Mouse (Mus musculus): ENCODE data around the gene Gga1. TPM values are rescaled to one million over a fixed set of nuclear protein-coding genes. Genes with fewer than 3 reads are reported as not detected.
"Not testable (repeated sequence)": the region's sequence is repeated elsewhere in the genome, so short reads cannot be mapped to it uniquely, and the experiment has no call there.

The Gga1 gene
- polyA plus RNA-seq, 3 experiments from 2014 or later = 11.9 to 22.5 (median 16.1) TPM

DNA sequence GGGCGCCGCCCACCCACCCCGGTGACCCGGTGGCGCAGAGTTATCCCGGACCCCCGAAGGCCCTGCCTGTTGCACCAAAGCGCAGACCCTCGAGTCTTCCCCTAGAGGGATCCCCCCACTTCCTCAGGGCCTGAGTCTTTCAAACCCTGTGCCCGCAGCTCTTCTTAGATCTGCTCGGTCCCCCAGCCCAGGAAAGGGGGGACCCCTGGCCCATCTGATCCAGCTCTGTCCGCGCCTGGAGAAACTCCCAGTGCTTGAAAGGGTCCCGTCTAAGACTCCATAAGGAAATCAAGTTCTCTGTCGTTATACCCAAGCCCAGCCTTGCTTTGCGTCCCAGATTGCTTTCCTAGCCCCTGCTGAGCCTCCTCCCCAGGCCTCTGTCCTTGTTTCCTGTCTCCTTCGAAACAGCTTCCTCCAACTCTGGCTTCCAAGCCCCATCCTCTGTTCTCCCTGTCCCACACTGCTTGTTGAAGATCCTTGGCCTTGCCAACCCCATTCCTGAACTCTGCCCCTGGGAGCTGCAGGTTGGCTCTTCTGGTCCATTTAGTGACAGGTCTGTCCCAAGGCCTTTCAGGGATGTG lies 910 bp downstream of the Gga1 start:
- no peak for ATAC-seq

DNA sequence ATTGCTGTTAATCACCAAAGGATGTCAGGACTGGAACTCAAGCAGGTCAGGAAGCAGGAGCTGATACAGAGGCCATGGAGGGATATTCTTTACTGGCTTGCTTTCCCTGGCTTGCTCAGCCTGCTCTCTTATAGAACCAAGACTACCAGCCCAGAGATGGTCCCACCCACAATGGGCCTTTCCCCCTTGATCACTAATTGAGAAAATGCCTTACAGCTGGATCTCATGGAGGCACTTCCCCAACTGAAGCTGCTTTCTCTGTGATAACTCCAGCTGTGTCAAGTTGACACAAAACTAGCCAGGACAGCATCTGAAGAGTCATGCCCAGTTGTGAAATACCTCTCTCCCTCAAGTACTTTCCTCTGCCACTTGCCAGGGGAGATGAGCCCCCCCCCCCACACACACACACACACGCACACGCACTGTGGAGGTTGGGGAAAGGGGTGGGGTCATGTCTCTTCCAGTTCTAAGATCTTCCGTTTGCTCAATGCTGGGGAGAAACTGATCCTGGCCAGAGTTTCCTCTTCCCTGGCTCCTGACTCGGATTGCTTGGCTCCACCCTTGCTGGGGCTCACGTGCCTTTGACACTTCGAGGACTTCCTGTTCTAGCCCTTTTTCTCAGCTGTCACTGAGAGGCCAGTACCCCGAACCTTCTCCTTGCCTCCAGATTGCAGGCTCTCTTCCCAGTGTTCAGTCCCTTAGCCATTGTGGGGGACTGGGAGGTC lies 2.0 kb downstream of the Gga1 start:
- ATAC-seq = not testable (repeated sequence)

DNA sequence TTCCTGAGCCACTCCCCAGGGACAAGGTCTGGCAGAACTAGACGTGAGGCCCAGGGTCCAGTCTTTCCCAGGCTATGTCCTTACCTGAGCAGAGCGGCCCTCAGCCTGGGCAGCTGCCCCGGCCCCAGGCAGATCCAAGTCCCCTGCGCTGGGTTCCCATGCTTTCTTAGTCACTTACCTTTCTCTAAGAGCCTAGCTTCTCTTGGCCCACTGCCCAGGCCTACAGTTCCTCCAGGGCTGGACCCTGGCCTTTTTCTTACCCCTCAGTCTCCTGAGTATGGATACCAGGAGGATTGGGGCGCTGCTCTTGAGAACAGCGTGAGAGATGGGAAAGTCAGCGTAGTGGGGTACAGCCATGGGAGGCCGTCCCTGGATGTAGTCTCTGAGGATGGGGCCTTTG lies 3.4 kb downstream of the Gga1 start:
- ATAC-seq = no peak

DNA sequence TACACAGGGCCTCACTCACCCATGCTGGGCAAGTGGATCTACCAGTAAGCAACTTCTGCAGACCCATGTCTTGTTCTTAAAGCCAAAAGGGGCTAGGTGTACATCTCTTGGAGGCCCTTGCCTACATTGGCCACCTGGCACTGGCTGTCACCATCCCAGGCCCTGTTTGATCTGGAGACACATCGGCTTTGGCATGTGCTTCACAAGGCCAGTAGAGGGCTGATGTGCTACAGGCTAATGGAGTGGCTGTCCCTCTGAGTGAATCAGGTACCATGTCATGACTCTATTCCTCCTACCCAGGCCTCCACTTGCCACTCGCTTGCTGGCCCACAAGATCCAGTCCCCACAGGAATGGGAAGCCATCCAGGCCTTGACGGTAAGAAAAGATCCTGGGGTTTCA lies 4.8 kb downstream of the Gga1 start:
- ATAC-seq = no peak

DNA sequence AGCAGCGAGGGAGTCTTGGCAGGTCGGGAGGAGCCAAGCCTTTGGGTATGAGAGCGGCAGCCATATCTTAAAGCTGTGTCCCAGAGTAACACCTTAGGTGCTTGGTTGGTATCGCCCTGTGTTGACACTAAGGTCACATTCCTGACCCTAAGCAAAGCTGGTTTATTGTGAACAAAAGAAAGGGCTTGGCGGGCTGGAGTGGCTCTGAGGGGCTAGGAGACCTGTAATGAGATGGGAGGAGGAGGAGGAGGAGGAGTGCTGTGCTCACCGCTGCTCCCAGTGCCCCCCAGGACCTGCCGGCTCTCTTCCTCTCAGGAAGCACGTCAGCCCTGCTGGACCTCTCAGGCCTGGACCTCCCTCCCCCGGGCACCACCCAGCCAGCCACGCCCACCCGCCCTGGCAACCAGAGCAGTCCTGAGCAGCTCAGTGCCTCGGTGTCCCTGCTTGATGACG lies 12.4 kb downstream of the Gga1 start:
- no peak for ATAC-seq

DNA sequence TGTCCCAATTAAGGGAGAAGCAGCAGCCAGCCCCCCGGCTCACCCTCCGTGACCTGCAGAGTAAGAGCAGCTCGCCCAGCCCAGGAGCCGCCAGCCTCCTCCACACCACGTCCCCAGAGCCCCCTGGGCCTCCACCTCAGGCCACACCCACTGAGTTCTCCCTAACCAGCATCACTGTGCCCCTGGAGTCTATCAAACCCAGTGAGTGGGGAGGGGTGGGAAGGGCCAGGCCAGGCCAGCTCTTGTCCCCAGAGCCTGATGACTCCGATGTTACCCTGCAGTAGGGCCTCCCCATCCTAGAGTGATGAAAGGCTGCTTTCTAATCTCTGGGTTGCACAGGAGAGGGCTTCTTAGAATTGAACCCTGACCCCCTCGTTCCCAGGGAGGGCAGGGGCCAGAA lies 15.4 kb downstream of the Gga1 start:
- ATAC-seq = no peak

DNA sequence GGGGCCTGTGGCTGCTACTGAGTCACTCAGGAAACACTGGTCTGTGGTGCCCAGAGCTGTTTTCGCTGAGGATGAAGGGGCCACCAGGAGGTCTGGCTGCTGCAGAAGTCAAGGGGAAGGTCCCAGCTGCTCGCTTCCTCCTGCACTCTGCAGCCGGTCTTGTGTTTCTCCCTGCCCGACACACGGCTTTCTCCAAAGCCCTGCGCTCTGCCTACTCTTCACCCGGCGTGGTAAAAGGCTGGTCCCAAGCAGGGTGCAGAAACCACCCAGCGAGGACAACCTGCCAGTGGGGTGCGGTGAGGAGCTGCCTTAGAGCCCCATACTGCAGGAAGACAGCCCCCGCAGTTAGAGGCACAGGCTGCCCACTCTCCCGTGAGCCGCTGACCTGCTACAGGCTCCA lies 17.7 kb downstream of the Gga1 start:
- ATAC-seq = peak; percentile 11

DNA sequence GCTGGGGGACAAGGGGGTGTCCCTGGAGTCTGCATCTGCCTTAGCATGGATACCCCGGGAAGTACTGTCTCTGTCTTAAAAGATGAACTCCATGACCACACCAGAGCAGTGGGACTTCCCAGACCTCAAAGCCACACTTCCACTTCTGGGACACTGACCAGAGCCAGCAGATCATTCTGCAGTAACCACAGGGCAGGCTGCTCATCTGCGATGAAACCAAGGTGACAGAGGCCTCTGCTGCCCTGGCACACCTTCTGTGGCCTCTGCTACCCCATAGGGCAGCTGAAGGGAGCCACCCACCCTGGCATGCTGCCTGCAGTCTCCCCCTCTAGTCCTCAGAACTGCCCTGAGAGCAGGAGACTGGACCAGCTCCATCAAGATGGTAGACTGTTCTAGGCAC lies 18.8 kb downstream of the Gga1 start:
- no peak for ATAC-seq

DNA sequence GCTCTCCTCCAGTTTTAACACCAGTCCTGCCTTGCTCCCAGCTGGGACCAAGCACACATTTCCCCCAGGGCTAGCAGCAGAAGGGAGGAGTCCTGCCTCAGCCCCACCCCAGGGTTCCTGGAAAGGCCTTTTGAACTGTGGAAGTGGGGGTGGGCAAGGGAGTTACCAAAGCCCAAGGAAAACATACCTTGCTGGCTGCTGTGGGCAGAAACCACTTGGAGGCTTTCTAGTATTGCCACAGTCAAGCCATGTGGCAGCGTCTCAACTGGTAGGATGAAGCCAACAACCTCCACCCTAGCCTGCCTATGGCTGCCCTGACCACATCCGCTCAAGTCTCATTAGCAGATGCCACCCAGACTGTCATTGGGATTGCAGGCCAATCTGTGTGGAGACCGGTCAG lies 19.2 kb downstream of the Gga1 start:
- peak; percentile 60 for ATAC-seq

DNA sequence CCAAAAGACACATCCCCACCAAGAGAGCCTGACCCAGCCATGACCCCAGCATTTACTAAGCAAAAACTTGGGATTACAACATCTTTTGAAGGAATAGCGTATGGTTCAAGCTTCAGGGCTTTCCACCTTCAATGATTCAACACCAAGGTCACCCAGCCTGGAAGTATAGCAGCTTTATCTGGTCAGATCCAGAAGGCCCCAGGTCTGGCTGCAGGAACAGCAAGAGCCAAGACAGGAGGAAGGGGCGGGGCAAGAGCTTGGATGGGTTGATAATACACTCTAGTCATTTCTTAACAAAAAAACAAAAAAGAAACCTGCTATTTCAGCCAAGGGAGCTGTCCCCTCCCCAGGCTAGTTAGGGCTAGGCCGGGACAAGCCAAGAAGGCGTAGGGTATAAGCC lies 20.5 kb downstream of the Gga1 start:
- no peak for ATAC-seq

DNA sequence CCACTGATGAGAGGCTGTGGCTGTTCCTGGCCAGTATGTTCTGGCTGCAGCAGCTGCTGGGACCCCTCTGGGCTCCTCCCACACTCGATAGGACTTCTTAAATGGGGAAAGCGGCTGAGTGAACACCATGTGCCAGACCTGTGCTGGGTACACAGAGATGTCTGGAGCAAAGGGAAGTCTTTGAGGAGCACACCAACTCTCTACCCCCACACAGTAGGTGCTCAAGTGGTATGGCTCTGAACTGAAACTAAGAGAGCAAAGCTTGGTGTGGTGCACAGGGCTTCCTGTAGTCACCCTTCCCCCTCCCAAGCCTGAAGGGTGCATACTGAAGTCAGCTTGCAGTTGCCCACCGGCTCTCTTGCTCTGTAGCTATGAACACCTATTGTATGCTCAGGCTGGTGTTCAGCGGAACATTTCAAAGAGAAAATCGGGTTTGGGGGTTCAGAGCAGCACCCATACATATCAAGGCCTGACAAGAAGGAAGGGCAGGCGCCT lies 21.6 kb downstream of the Gga1 start:
- peak; percentile 59 for ATAC-seq

DNA sequence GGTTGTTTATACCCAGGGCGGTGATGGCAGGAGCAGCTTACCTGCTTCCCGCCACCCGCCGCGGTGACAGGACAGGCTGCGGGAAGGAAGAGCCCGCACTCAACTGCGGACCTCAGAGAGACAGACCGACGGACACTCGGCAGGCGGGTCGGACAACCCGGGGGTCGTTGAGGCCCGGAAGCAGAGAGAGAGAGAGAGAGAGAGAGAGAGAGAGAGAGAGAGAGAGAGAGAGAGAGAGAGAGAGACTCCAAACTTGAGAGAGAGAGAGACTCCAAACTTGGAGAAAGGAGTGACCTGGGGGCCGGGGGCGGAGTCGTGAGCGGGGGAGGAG lies 22.4 kb downstream of the Gga1 start, which contains the start of gene Gm49510:
Gm49510 (plus strand) TSS at position 259 of the 331 bp plus-strand sequence.
- no peak for ATAC-seq

DNA sequence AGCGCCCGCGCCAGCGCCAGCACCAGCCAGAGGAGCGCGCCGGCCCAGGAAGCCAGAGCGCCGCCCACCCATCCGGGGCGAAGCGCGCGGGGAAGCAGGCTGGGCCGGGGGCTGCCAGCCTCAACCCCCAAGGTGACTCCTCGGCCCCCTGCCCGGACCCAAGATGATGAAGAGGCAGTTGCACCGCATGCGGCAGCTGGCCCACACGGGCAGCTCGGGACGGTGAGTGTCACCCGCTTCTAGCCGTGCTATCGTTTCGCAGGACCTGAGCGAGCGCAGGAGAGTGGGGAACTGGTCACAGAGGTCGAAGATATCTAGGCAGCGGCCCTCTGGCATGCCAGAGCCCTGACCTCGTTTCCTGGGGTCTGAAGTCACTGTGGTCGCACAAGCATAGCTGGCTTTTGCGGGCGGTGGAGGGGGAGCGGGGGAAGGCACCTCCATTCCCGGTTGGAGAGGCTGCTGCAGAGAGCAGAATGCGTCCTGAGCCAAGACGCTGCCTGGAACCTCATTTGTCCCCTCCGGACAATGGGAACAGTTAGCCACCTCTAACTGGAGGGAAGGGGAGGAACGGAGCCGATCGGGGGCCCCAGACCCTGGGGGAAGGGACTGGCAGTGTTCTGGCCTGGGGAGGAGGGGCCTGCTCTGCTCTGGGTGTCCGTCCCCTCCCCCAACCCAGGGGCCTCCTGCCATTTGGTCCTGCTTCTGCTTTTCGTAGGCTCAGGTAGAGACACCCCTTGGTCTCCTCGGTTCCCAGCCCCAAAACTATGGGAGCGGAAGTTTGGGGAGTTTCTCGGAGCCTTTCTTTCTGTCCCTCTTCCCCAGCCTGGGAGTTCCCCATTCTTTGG lies 23.0 kb downstream of the Gga1 start, which contains the start of gene Sh3bp1:
Sh3bp1 (plus strand) TSS at position 29 of the 845 bp plus-strand sequence.
- ATAC-seq = peak; percentile 53

DNA sequence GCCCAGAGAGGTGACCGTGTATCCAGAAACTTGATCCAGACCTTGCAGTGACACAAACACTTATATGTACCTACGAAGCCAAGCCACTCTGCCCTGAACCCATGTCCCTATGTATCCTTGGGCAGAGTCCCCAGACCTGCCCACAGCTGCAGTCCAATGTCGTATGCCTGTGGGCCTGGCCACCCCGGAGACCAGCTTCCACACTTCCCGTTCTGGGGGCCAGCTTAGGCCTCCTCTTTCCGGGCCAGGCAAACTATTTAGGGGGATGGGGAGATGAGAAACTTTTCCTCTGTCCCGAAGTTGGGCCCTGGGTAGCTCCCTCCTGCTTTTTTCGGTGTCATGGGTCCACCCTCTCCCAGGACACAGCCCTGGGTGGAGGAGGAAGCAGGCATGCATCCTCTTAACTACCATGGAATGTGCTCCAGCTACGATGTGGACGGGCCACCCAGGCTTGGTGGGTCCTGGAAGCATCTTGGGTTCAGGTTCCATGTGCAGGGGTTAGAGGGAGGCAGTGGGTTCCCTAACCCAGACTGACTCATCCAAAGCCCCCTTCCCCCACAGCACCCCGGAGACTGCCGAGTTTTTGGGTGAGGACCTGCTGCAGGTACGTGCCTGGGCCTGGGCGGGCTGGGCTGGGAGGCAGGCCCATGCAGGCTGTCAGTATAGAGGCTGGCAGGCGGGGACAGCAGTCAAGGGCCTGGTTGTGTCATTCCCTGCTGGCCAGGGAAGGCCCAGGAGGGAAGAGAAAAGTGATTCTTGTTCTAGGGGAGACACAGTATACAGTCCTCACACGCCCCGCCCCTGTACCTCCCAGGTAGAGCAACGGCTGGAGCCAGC lies 23.8 kb downstream of the Gga1 start:
- no peak for ATAC-seq

DNA sequence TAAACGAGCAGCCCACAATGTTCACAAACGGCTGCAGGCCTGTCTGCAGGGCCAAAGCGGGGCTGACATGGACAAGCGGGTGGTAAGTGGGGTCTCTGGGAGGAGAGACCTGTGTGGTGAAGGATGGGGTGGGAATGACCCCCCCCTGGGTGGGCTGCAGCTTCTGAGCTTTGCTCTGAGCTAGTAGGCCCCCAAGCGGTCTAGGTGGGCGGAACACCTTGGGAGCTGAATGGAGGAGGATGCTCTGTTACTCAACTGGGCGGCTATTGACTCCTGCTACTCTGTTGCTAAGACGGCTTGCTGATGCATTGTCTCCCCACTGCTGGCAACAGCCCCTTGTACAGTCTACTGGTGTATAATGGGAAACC lies 24.4 kb downstream of the Gga1 start:
- ATAC-seq = no peak

DNA sequence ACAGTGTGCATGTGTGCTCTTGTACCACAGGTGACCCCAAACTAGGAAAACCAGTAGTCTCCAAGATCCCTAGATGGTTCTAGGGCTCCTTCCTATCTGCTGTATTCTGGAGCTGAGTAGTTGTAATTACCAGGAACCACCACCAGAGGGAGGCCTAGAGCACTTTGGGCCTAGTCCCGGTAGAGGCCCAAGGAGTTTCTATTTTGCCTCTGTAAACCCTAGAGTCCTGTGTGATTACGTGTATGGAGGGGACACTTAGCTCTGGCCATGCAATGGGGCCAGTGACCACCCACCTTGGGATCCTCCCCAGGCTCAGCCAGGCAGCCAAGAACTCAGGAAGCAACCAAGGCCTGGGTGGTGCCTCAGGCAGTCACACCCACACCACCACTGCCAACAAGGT lies 26.3 kb downstream of the Gga1 start:
- ATAC-seq = peak; percentile 35

DNA sequence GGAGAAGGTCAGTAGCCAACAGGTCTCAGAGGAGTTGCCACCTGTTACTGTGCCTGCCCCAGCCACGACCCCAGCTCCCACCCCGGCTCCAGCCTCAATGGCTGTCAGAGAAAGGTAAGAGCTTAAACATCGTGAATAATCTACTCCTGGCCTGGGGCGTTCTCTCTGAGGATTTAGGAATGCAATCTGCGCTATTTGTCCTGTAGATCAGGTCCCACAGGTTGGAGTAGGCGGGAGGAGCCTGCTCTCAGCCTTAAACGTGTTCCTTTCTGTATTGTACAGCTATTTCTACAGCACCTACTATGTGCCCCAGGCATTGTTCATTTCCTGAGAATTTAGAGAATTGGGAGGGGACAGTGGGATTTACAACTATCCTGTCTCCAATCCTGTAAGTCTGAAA lies 31.4 kb downstream of the Gga1 start:
- no peak for ATAC-seq

DNA sequence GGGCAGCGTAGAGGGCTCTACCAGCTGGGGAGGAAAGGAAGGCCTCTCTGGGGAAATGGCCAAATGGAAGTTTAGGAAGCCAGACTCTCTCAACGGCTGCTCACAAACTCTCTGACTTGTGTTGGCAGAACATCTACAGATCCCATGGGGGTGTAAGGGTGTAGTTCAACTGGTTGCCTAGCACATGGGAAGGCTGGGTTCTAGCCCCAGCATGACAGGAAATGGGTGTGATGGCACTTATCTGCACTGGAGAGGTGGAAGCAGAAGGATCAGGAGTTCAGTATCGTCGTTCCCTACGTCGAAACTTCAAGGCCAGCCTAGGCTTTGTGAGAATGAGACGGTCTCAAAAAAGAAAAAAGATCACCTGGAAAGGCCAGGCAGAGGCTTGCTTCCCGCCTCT lies 32.0 kb downstream of the Gga1 start:
- no peak for ATAC-seq

DNA sequence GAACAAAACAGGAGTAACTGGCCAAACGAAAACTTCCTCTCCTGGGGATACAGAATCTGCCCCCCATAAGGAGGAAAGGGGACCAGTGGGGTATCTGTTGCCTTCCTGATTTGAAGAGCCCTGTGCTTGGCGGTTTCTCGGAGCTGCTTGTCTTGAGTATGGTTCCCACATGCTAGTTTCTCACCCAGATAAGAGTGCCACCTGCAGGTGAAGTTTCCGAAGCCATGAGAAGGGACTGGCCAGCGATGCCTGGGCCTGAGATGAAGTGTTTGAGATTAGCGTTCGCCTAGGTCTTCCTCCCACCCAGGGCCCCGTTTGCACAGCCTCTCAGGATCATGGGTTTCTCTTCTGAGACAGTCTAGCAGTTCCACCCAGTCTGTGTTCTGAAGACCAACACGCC lies 35.0 kb downstream of the Gga1 start:
- no peak for ATAC-seq

DNA sequence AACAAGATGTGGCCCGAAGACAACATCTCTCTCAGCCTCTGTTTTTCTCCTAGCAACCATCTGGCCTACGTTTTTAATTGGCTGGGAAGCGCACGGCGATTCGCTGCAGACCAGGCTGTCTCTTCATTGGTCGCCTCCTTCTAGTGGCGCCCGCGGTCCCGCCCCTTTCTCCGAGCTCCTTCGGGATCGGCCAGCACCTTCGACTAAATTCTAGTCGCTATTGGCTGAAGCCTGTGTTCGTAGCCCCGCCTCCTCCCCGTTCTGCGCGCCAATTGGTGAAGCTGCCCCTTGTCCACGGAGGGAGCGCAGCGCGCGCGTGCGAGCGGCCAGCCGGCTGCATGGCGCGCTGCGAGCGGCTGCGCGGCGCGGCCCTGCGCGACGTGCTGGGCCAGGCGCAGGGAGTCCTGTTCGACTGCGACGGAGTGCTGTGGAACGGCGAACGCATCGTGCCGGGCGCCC lies 36.7 kb downstream of the Gga1 start, which contains the start of gene Pdxp:
Pdxp (plus strand) TSS at position 288 of the 459 bp plus-strand sequence.
- ATAC-seq = peak; percentile 92

DNA sequence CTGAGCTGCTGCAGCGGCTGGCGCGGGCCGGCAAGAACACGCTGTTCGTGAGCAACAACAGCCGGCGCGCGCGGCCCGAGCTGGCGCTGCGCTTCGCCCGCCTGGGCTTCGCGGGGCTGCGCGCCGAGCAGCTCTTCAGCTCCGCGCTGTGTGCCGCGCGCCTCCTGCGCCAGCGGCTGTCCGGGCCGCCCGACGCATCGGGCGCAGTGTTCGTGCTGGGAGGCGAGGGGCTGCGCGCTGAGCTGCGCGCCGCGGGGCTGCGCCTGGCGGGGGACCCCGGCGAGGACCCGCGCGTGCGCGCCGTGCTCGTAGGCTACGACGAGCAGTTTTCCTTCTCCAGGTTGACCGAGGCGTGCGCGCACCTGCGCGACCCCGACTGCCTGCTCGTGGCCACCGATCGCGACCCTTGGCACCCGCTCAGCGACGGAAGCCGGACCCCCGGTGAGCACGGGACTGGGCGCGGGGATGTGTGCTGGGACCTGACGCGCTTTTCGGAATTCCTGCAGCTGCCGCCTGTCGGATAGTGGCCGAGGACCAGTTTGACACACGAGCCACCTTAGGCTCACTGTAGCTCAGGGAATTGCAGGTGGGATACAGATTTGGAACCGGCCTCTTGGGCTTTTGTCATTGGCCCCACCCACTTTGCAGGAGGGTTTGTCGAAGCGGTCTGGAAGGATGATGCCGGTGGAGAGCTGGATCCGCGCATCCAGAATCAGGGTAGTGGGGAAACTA lies 37.3 kb downstream of the Gga1 start:
- peak; percentile 45 for ATAC-seq

Measured in inflammation-experienced regulatory T-cells, adult 6 months (primary cell).